Mouse (Mus musculus) stomach, postnatal 0 days (tissue): ENCODE measurements around the gene Ppp3r1.

ENCODE experiments used
- CTCF ChIP-seq: IDR thresholded peaks from 2 replicates; pipeline ENCODE4 v1.5.1; 2016; ENCODE audit warnings: antibody characterized with exemption, low read depth, mild to moderate bottlenecking, moderate library complexity
- EP300 ChIP-seq: optimal IDR thresholded peaks from 2 replicates; pipeline ENCODE3; 2016; ENCODE audit warnings: antibody characterized with exemption

DNA sequence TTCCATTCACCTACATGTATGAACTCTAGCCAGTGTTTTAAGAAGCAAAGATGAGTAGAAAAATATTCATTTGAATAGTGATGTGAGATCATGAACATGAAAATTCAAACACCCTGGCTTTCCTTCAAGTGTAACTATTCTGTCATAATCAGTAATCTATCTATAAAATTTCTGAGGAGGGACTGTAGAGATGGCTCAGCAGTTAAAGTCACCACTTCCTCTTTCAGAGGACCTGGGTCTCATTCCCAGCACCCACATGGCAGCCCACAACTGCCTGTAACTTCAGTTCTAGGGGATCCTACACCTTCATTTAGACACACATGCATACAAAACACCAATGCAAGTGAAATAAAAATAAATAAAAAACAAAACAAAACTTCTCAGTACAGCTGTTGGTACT lies 89.7 kb downstream of the Ppp3r1 start:
- TF ChIP-seq CTCF, result no peak
- TF ChIP-seq EP300, result no peak
